Mouse (Mus musculus) lung, postnatal 14 days (tissue): ENCODE results near the gene Olfr1175-ps.

Experiments used
- DNase-seq: peaks from one replicate; pipeline ENCODE4 v3.0.0; 2021

Olfr1175-ps gene

GRCm38 (mm10) chr2:88327115-88327514 is at the start of gene Olfr1175-ps:
Gene Olfr1175-ps, minus strand, starts transcription at chr2:88327215.
- DNase-seq = no peak

- DNase-seq = no peak
Measured at GRCm38 (mm10) chr2:88356304-88356703, 29.3 kb upstream of the Olfr1175-ps start.

DNA sequence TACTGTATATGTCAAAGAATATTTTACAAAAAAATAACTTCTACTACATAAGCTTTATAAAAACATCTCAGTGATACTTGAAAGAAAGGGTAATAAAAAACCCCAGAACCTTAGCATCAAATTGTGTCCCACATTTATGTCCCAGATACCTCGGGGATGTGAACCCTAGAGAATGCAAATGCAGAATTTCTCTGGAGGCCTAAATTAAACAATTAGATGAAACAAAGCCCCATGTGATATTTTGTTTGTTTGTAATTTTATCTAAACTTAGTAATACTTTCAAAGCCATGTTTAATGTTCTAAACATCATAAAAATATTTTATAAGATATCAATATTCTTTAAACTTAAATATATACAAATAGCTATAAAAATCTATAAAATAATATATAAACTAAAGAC is 19.4 kb upstream of the Olfr1175-ps start, which contains the start of gene Olfr1177-ps:
Gene Olfr1177-ps, minus strand, starts transcription at position 101 of the 400 bp plus-strand sequence.
- DNase-seq = no peak

DNA sequence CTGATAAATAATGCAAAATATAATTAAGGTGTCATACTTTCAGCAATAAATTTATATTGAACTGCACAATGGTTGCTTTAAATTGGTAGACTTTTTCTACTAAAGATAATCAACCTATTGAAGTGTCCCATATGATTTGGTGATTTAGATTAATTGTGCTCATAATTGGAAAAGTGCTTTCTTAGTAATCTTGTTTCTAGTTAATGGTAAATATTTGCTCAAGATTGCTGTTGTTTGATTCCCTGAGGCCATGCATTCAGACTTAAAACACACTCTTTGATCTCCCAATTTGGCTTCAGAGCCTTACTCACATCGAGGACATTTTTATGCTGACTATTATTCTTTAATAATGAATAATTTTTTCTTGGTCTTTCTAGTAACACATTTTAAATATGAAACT is 9.4 kb upstream of the Olfr1175-ps start, which contains the start of gene Olfr1176:
Gene Olfr1176, plus strand, starts transcription at position 301 of the 400 bp plus-strand sequence.
- DNase-seq = no peak

DNA sequence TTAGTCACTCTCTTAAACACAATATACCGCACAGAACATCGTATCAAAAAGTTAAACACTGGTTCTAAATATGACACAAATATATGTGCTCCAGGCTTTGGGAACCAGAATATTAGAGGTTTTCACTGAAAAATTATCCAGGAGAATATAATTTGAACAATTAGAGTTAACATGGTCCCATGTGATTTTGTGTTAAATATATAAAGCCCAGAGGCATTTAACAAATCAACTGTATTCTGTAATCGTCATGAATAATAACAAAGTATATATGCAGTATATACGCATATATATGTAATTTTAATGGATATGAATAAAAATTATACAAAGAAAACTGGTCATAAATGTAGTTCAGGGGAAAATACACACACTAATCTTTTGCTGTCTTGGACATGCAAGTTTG is 12.0 kb downstream of the Olfr1175-ps start, which contains the start of gene Olfr1174-ps:
Gene Olfr1174-ps, minus strand, starts transcription at position 101 of the 400 bp plus-strand sequence.
- DNase-seq = no peak

GRCm38 (mm10) chr2:88279775-88280174 is 47.2 kb downstream of the Olfr1175-ps start, which contains the start of gene Olfr1173:
Gene Olfr1173, minus strand, starts transcription at chr2:88279875.
- DNase-seq = no peak
